Mouse (Mus musculus) heart, adult 2 months (tissue): ENCODE measurements around the gene Sesn1.

Experiments
- CTCF ChIP-seq: fragments of 200-600 bp; IDR thresholded peaks from 2 replicates; pipeline ENCODE4 v1.8.1; 2022; ENCODE audit warnings: antibody characterized with exemption, mild to moderate bottlenecking, moderate library complexity
- EP300 ChIP-seq: fragments of 200-500 bp; IDR thresholded peaks from 2 replicates; pipeline ENCODE4 v1.6.1; 2011; ENCODE audit warnings: low read depth, low read length, control low read depth; ENCODE audit not compliant: insufficient read depth

DNA sequence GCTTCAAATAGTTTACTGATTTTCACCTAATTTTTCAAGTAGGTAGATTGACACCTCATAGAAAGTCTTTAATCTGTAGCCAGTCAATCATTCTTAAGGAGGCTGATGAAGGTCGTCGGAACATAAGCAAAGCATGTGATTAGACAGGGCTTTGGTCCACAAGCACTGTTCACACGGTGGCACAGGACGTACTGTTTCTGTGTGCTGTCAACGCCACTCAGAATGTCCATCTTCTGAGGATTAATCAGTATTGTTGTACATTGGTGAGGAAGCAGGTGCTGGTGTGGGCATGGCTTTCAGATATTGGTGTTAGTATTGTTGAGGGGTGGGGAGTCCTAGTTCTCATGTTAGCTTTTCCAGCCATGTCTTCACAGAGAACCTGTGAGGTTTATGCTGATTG, 79.8 kb downstream of the Sesn1 start:
- TF ChIP-seq CTCF (no peak), EP300 (peak; percentile 100)
